Mouse (Mus musculus) megakaryocyte, embryonic 14.5 days (primary cell): ENCODE measurements around the gene Sec61a2.

Experiments
- FLI1 ChIP-seq: IDR thresholded peaks from 2 replicates; pipeline ENCODE4 v1.6.1; 2012; ENCODE audit warnings: low read length, inconsistent platforms, mixed read lengths
- GATA1 ChIP-seq: IDR thresholded peaks from 3 replicates; pipeline ENCODE4 v1.6.1; 2012; ENCODE audit warnings: mixed read lengths, low read length, inconsistent platforms, borderline replicate concordance

DNA sequence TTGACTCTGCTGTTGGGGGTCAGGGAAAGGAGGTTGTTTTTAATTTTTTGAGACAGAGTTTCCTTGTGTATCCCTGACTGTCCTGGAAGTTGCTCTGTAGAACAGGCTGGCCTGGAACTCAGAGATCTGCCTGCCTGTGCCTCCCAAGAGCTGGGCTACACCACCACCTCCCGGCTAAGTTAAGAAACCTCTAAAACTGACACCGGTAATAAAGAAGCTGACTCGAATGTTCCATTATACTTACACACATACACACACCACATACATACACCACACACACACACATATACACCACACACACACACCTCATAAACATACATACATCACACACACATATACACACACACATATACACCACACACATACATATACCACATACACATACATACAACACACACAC is 39.7 kb upstream of the Sec61a2 start:
- TF ChIP-seq FLI1 (no peak), GATA1 (no peak)
